Mouse (Mus musculus) limb, embryonic 11.5 days (tissue): ENCODE data around the gene Gm9958. TPM values are rescaled to one million over a fixed set of nuclear protein-coding genes. Genes with fewer than 3 reads are reported as not detected.

Experiments used
- ATAC-seq: fragments of 200-750 bp; cut with Nextera tagmentation; 2 replicates; pipeline ENCODE4 v1.8.0; 2017; ENCODE audit warnings: low read depth; ENCODE audit not compliant: insufficient number of reproducible peaks, low FRiP score, low TSS enrichment
- DNase-seq: peaks from one replicate; pipeline ENCODE4 v3.0.0-alpha.2; 2015; ENCODE audit warnings: low spot score
- H3K27ac ChIP-seq: fragments of 300-500 bp; sonication (generic); replicated peaks from 2 replicates; pipeline ENCODE4 v1.5.1; 2014; ENCODE audit warnings: low read depth, mild to moderate bottlenecking, low read length
- H3K27me3 ChIP-seq: fragments of 300-500 bp; sonication (generic); 2 replicates; pipeline ENCODE4 v1.6.1; 2014; ENCODE audit warnings: mild to moderate bottlenecking, low read length, mixed read lengths; ENCODE audit not compliant: control insufficient read depth, insufficient read depth
- H3K36me3 ChIP-seq: fragments of 300-500 bp; sonication (generic); 2 replicates; pipeline ENCODE4 v1.6.1; 2014; ENCODE audit warnings: mild to moderate bottlenecking, low read length, moderate library complexity, mixed read lengths; ENCODE audit not compliant: control insufficient read depth, insufficient read depth
- H3K4me1 ChIP-seq: fragments of 300-500 bp; sonication (generic); 2 replicates; pipeline ENCODE4 v1.6.1; 2014; ENCODE audit warnings: low read length, mixed read lengths; ENCODE audit not compliant: control insufficient read depth, insufficient read depth
- H3K4me2 ChIP-seq: fragments of 300-500 bp; sonication (generic); 2 replicates; pipeline ENCODE4 v1.6.1; 2014; ENCODE audit warnings: low read depth, mild to moderate bottlenecking, moderate library complexity; ENCODE audit not compliant: severe bottlenecking
- H3K4me3 ChIP-seq: fragments of 300-500 bp; sonication (generic); 2 replicates; pipeline ENCODE4 v1.5.1; 2014; ENCODE audit warnings: low read depth, low read length
- H3K9ac ChIP-seq: fragments of 300-500 bp; sonication (generic); 2 replicates; pipeline ENCODE4 v1.6.1; 2014; ENCODE audit warnings: mild to moderate bottlenecking, low read length
- H3K9me3 ChIP-seq: fragments of 300-500 bp; sonication (generic); 2 replicates; pipeline ENCODE4 v1.6.1; 2016; ENCODE audit warnings: low read length; ENCODE audit not compliant: control insufficient read depth
- WGBS: fragments of 180-500 bp; shearing (Covaris S2); extraction: QIAGEN DNeasy Blood & Tissue Kit; methylation state at CpG from one replicate; pipeline ENCODE4 v1.1.7; 2014; 5-methylcytosine and 5-hydroxymethylcytosine counted together
- polyA plus RNA-seq: library from polyadenylated mRNA; unstranded; fragments of >200 nt; fragmentation: Nextera tagmentation; extraction: Ambion mirVana; gene quantifications from 2 replicates; pipeline ENCODE4 v1.2.1, GENCODE M21; 2014

The Gm9958 gene
- polyA plus RNA-seq, 1 experiment from 2014 or later: 4.9 TPM

GRCm38 (mm10) chr5:90353552-90354317, 13.3 kb upstream of the Gm9958 start:
- Histone ChIP-seq H3K36me3 (no peaks in the 10 kb centered on the region), H3K27ac (no peak overlapping the region), H3K9me3 (no peaks in the 10 kb centered on the region), H3K4me2 (no peak overlapping the region), H3K4me1 (no peaks in the 10 kb centered on the region), H3K27me3 (no peaks in the 10 kb centered on the region), H3K4me3 (no peak overlapping the region), H3K9ac (no peak overlapping the region)
- 95% methylated on average over 4 of the region's 4 CpGs for WGBS
- ATAC-seq: no peak
- DNase-seq: no peak

DNA sequence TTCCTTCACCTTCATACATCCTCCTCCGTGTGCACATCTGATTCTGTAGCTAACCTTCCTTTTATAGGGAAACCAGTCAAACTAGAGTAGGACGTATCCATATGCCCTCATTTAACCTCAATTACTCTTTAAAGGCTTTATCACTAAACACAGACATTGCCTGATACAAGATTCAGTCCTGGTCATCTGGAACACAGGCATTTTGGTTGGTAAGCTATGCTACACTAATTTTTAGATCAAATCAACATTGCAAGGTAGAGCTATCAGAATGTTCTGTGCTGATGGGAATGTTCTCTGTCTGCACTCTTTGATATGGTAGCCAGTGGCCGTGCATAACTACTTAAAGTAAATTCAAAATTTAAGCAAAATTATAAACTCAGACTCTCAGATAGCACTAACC, 11.2 kb upstream of the Gm9958 start:
- Histone ChIP-seq H3K36me3 (no peaks in the 10 kb centered on the region), H3K27me3 (no peaks in the 10 kb centered on the region), H3K27ac (no peak overlapping the region), H3K9me3 (no peaks in the 10 kb centered on the region), H3K4me1 (no peaks in the 10 kb centered on the region), H3K4me3 (no peak overlapping the region), H3K4me2 (no peak overlapping the region), H3K9ac (no peak overlapping the region)
- no peak for ATAC-seq
- WGBS: 92% methylated on average over 3 of the region's 3 CpGs
- DNase-seq: no peak

GRCm38 (mm10) chr5:90364526-90364925, 2.5 kb upstream of the Gm9958 start:
- Histone ChIP-seq H3K4me3 (peak overlapping the region; percentile 92), H3K9me3 (no peaks in the 10 kb centered on the region), H3K27ac (no peak overlapping the region), H3K36me3 (no peaks in the 10 kb centered on the region), H3K4me2 (peak overlapping the region; percentile 69), H3K4me1 (0 out of 2 replicates have a peak, but pooled peaks cover 5% of the 10 kb centered on the region), H3K27me3 (no peaks in the 10 kb centered on the region), H3K9ac (peak overlapping the region; percentile 95)
- peak; percentile 60 for DNase-seq
- ATAC-seq: no peak
- 8% methylated on average over 6 of the region's 6 CpGs for WGBS

GRCm38 (mm10) chr5:90365141-90365951, 1.7 kb upstream of the Gm9958 start:
- peak overlapping the region; percentile 92 for H3K4me3 ChIP-seq
- no peaks in the 10 kb centered on the region for H3K36me3 ChIP-seq
- H3K27me3 ChIP-seq: no peaks in the 10 kb centered on the region
- peak overlapping the region; percentile 69 for H3K4me2 ChIP-seq
- peak overlapping the region; percentile 98 for H3K27ac ChIP-seq
- DNase-seq (peak; percentile 68), ATAC-seq (peak; percentile 49)
- 0 out of 2 replicates have a peak, but pooled peaks cover 5% of the 10 kb centered on the region for H3K4me1 ChIP-seq
- no peaks in the 10 kb centered on the region for H3K9me3 ChIP-seq
- peak overlapping the region; percentile 95 for H3K9ac ChIP-seq
- WGBS: under 1% methylated on average over 48 of the region's 61 CpGs

GRCm38 (mm10) chr5:90366121-90367066, 610 bp upstream of the Gm9958 start, which contains the start of gene Ankrd17:
Ankrd17 (minus strand) TSS chr5:90366577.
- DNase-seq (peak; percentile 92), ATAC-seq (peak; percentile 94)
- 0% methylated on average over 48 of the region's 104 CpGs for WGBS
- 0 out of 2 replicates have a peak, but pooled peaks cover 5% of the 10 kb centered on the region for H3K4me1 ChIP-seq
- peak within 1 kb of the TSS; percentile 98 for H3K27ac ChIP-seq
- no peaks in the 10 kb centered on the region for H3K36me3 ChIP-seq
- H3K4me2 ChIP-seq: peak within 1 kb of the TSS; percentile 69
- no peaks in the 10 kb centered on the region for H3K9me3 ChIP-seq
- H3K4me3 ChIP-seq: peak within 1 kb of the TSS; percentile 92
- H3K27me3 ChIP-seq: no peaks in the 10 kb centered on the region
- peak within 1 kb of the TSS; percentile 95 for H3K9ac ChIP-seq

GRCm38 (mm10) chr5:90370401-90370800, 3.4 kb downstream of the Gm9958 start:
- Histone ChIP-seq H3K9ac (no peak overlapping the region), H3K4me2 (no peak overlapping the region), H3K27me3 (no peaks in the 10 kb centered on the region), H3K9me3 (no peaks in the 10 kb centered on the region), H3K4me1 (no peaks in the 10 kb centered on the region), H3K36me3 (no peaks in the 10 kb centered on the region), H3K4me3 (no peak overlapping the region), H3K27ac (no peak overlapping the region)
- ATAC-seq (no peak), DNase-seq (no peak)
- 88% methylated on average over 5 of the region's 5 CpGs for WGBS

DNA sequence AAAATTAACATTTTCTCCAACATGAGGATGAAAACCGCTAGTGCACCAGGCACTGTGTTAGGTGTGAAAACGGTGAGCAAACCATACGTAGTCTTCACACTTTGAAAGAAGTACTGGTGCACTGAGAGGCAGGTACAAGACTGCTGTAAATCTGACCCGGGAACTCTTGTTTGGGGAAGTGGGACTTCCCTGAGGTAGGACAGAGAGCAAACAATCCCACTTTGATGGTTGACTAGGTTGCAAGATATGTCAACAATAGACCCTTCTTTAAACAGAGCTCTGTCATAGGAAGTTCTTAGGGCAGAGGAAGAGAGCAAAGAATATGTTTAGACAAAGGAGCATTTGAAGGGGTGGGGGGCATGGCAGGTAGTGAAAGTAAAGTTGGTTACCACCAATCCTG, 6.7 kb downstream of the Gm9958 start:
- H3K27ac ChIP-seq: no peak overlapping the region
- H3K4me2 ChIP-seq: no peak overlapping the region
- ATAC-seq (no peak), DNase-seq (no peak)
- H3K4me1 ChIP-seq: no peaks in the 10 kb centered on the region
- H3K27me3 ChIP-seq: no peaks in the 10 kb centered on the region
- no peak overlapping the region for H3K4me3 ChIP-seq
- H3K9me3 ChIP-seq: no peaks in the 10 kb centered on the region
- 86% methylated on average over 4 of the region's 4 CpGs for WGBS
- no peaks in the 10 kb centered on the region for H3K36me3 ChIP-seq
- H3K9ac ChIP-seq: no peak overlapping the region

- ATAC-seq (no peak), DNase-seq (no peak)
- no peaks in the 10 kb centered on the region for H3K27me3 ChIP-seq
Observed at GRCm38 (mm10) chr5:90381458-90381857, 14.5 kb downstream of the Gm9958 start.

More at GRCm38 (mm10) chr5:90381458-90381857, 14.5 kb downstream of the Gm9958 start:
- H3K27ac ChIP-seq: no peak overlapping the region
- H3K4me3 ChIP-seq: no peak overlapping the region
- H3K4me2 ChIP-seq: no peak overlapping the region
- WGBS: 79% methylated on average over 4 of the region's 4 CpGs
- no peaks in the 10 kb centered on the region for H3K9me3 ChIP-seq
- no peak overlapping the region for H3K9ac ChIP-seq
- no peaks in the 10 kb centered on the region for H3K4me1 ChIP-seq
- H3K36me3 ChIP-seq: no peaks in the 10 kb centered on the region
